Mouse (Mus musculus) activated CD4-positive, CD25-positive, alpha-beta regulatory T cell, adult 4 months (primary cell): ENCODE results near the gene Col4a2. TPM values are rescaled to one million over a fixed set of nuclear protein-coding genes. Genes with fewer than 3 reads are reported as not detected.

Experiments used
- ATAC-seq: one replicate; pipeline ENCODE4 v1.8.0; 2017
- polyA plus RNA-seq, 2 experiments: library from polyadenylated mRNA; unstranded; fragments of 100-300 nt; shearing (Covaris generic); gene quantifications; one replicate each; pipeline ENCODE4 v1.2.1; 2017

Gene Col4a2
- polyA plus RNA-seq, 2 experiments from 2014 or later: not detected

- no peak for ATAC-seq
These were observed 74.7 kb downstream of the Col4a2 start for GRCm38 (mm10) chr8:11387282-11387681.

DNA sequence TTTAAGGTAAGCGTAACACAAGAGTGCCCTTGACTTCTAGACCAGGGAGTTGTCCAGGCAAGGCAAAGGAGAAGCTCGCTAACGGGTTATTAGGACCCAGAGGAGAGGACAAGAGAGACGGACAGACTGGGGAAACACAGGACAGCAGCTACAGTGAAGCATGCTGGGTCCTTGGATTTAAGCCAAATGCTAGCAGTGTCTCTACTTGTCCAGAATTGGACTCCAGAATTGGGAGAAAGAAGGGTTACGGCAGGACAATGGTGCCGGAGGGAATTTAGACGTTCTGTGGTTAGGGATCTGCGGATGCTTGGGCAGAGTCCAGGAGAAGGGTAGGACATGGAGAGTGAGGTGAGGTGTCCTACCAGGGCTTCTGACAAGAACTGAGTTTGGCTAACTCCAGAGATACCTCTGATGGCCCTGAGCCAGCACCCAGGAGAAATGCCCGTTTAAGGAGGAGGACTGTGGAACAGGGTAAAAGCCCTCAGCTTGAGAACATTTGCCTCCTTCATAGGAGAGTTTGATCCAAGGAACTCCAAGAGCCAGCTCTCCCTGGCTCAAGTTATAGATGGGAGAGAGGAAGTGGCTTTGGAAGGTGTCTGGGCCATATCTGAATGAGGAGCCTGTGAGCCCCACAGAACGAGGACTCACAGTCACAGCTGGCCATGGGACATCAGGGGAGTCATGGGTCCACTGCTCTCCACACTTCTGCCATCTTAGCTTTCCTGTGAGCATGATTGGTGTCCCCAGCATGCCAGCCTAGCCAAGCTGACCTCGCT is 76.9 kb downstream of the Col4a2 start:
- no peak for ATAC-seq

- ATAC-seq: no peak
These were observed 80.1 kb downstream of the Col4a2 start for GRCm38 (mm10) chr8:11392739-11393138.

DNA sequence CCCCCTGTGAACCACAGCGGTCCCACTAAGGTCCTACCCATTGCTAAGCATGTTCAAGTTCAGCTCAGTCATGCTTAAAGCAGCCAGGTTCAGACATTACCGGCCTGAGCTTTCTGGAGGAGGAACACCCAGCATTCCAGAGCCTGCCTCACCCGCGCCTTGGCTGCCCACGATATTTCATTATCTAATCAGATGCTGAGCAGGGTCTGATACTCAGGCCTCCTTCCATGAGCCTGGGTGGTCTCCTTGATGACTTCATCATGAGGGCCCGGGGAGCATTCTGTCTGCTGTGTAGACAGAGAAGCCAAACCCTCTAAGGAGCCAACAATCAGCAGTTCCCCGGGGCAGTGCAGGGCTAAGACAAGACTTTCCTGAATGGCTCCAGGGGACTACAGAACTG is 80.6 kb downstream of the Col4a2 start:
- no peak for ATAC-seq

DNA sequence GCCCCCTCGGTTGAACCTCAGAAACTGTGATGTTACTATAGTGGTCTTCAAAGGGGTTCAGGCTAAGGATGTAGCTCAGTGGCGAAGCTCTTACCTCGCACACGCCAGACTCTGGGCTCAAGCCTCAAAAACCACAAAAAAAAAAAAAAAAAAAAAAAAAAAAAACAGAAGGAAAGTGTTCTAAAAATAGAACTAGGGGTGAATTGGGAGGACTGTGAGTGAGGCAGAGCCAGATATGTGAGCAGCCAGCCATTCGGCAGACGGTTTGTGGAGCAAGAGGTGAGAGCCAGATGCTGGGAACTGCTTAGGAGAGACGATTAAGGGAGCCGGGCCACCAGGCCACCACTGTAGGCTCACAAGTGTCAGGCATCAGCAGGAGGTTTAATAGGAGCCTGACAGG is 81.0 kb downstream of the Col4a2 start:
- no peak for ATAC-seq

GRCm38 (mm10) chr8:11394773-11395172 is 82.2 kb downstream of the Col4a2 start:
- ATAC-seq: no peak

DNA sequence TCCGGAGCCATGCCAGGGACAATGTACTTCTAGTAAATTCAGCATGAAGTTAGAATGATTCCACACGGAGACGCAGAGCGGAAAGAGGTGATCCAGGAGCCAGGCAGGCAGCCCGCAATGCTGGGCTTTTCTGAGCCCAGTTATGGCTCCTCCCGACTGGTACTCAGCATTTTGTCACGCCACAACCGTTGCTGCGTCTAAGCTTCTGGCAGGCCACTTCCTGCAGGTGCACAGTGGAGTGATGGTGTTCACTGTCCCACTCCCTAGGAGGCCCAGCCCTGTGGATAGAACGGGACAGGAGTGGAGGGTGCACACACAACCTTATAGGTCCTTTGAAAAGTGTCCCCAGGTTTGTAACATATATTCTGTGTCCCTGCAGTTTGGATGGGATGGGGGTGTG is 83.0 kb downstream of the Col4a2 start:
- ATAC-seq: no peak

DNA sequence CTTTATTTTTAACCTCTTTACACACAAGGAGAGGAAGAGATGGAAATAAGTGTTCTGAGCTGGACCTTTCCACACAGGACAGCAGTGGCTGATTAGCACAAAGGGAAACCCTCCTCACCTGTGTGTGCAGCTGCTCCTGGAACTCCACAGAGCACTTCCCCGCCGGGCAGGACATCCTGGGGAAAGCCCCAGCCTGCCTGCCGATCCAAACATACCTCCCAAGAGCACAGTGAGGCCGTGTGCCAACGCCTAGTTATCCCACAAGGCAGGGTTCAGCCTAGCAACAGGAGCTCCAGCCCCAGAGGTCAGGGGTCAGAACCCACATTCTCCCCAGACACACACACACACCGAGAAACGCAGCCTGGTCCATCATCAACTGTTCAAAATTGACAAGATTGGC is 83.5 kb downstream of the Col4a2 start:
- ATAC-seq: no peak

GRCm38 (mm10) chr8:11397126-11397525 is 84.5 kb downstream of the Col4a2 start:
- no peak for ATAC-seq

- ATAC-seq: no peak
These were observed 87.1 kb downstream of the Col4a2 start for GRCm38 (mm10) chr8:11399706-11400105.

DNA sequence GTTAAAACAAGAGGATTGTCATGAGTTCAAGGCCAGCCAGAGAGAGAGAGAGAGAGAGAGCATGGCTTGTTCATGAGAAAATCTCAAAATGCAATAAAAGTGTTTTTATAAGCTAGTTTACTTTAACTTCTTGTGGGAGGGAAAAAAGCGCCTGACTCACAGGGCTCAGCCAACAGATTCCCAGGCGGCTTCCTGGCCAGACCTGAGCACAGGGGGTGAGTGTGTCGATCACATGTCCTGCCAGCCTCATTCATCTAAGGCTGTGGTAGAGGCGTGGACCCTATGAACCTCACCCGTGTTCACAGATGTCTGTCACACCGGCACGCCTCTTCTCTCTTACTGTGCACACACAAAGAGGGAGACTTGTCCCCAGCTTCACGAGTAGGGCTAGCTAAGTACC is 87.6 kb downstream of the Col4a2 start:
- no peak for ATAC-seq

DNA sequence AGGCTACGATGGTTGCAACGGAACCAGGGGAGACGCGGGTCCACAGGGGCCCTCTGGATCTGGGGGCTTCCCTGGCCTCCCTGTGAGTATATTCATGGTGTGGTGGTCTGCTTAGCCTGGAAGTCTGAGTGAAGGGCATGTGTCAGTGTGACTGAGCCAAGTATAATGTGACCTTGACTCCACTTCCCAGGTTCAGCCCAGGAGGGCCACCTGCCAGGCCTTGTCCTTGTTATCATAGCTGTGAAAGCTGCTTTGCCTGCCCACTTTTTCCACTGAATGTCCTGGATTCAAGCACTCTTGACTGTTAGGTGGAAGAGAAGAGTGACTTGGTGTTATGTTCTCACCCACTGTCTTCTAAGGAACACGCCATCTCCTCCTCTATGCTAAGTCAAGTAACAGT is 88.6 kb downstream of the Col4a2 start:
- no peak for ATAC-seq

DNA sequence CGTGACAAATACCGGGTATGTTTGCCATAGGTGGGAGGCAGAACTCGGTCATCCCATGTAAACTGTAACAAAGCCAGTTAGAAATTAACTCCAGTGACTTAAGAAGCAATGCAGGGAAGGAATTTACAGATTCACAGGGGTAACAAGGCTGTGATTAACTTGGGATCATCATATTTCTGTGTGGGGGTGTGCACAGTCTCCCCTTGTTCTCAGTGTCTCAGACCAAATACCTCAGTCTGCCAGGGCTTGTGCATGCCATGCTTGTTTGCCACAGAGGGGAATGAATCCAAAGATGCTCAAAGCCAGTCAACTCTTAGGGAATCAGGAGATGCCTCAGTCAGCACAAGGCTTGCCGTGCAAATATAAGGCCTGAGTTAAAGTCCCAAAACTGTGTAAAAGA is 89.6 kb downstream of the Col4a2 start:
- ATAC-seq: no peak

GRCm38 (mm10) chr8:11403813-11404212 is 91.2 kb downstream of the Col4a2 start:
- ATAC-seq: no peak

- no peak for ATAC-seq
These were observed 92.0 kb downstream of the Col4a2 start for GRCm38 (mm10) chr8:11404614-11405013.

GRCm38 (mm10) chr8:11405722-11406481 is 93.3 kb downstream of the Col4a2 start:
- ATAC-seq: no peak

DNA sequence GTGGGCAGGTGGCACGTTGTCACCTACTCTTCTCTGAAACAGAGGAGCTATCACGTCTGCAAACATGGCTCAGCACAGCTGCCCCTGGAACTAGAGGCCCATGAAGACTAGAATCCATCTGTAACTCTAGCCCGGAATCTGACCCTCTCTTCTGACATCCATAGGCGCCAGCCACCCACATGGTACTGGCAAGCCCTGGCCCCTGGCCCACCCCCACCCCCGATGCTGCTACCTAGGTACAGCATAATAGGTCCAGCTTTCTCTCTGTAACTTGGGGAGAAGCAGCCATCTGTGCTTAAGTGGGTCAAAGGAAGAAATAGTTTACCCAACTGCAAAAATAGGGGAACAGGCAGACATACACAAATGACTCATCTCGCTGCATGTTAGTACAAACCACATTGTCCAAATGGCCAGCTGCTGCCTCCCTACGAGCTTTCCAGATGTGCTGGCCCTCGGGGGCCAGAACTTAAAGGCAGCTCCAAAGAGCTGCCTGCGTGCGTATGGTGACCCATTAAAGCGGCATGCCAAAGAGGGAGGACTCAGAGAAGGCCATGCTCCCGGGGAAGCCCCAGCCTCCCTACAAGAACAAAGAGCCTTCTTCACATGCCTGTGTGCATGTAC is 99.0 kb downstream of the Col4a2 start:
- ATAC-seq: no peak

DNA sequence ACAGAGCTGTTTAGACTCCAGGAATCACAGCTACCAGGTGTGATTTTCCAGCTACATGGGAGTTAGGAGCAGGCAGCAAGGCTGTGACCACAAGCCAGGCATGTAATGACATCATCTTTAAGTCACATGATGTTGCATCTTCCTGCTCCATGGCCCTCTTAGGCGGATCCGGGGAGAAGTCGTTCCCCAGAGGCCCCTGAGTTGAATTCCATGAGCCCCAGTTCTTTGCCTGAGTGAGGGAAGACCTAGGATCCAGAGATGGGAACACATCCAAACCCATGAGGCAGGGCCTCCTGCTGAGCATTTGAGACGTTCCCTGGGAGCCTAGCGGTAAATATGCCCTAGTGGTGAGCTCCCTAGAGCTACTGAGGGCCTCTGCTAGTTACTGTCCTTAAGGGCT is 99.8 kb downstream of the Col4a2 start:
- ATAC-seq: no peak

GRCm38 (mm10) chr8:11414304-11414703 is 101.7 kb downstream of the Col4a2 start:
- ATAC-seq: no peak

- ATAC-seq: no peak
These were observed 102.5 kb downstream of the Col4a2 start for GRCm38 (mm10) chr8:11415089-11415488.

- ATAC-seq: no peak
These were observed 105.2 kb downstream of the Col4a2 start for GRCm38 (mm10) chr8:11417762-11418161.

DNA sequence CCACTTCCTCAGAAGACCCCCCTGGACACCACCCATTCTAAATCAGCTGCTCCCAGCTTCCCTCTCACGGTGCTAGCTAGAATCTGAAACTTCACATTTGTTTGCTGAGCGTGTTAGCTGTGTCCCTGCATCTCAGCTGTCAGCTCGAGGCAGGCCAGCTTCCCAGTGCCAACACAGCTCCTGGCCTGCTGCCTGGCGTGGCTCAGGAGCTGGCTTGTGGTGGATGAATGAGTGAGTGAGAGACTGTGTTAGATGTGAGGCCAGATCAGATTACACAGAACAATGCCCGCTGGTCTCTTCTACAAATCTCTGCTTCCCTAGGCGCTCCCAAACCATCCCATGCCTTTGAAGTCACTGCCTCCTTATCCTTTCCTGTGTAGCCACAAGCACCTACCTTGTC is 106.6 kb downstream of the Col4a2 start:
- ATAC-seq: no peak

DNA sequence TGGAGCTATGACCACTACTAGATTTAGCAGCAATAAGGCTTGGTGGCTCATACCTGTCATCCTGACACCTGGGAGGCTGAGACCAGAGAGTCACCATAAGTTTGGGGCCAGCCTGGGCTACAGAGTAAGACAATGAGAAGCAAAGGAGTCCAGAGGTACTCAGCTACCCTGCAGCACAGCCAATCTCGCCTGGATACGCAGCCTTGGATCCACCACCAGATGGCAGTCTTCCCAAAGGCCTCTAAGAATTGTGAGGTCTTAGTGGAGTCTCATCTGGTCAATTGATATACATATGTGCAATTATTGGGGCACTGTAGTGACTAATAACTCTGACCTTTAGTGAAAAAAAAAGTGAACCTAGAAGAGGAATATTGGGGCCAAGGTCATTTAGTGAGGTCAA is 107.0 kb downstream of the Col4a2 start:
- ATAC-seq: no peak

DNA sequence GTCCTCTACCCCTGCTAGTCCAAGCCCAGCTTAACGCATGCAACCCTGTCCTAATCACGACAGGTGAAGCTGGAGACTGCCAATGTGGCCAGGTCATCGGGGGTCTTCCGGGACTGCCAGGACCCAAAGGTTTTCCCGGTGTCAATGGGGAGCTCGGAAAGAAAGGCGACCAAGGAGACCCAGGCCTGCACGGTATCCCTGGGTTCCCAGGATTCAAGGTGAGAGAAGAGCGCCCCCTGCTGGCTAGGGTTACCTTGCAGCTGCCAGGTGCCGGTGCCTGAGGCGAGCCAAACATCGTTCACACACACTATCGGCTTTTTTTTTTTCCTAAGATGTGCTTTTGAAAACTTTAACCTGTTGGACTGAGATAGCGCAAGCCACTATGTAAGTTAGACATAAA is 108.5 kb downstream of the Col4a2 start:
- ATAC-seq: no peak
